Mouse (Mus musculus): ENCODE measurements around the gene P2ry12.

GRCm38 (mm10) chr3:59296563-59297130 is 34.0 kb upstream of the P2ry12 start:
- TF ChIP-seq CTCF (conservative IDR thresholded peaks at IDR 0.05; ENCODE audit: insufficient read depth, insufficient read length, low read depth, low read length) (no peak), POLR2A (IDR thresholded peaks at IDR 0.05; ENCODE audit: low read depth, low read length) (no peak)
